Mouse (Mus musculus): ENCODE measurements around the gene Ces3a. TPM values are rescaled to one million over a fixed set of nuclear protein-coding genes. Genes with fewer than 3 reads are reported as not detected.
"Not testable (repeated sequence)": the region's sequence is repeated elsewhere in the genome, so short reads cannot be mapped to it uniquely, and the experiment has no call there.

Gene Ces3a
- polyA plus RNA-seq, 1 experiment from 2014 or later = not detected

DNA sequence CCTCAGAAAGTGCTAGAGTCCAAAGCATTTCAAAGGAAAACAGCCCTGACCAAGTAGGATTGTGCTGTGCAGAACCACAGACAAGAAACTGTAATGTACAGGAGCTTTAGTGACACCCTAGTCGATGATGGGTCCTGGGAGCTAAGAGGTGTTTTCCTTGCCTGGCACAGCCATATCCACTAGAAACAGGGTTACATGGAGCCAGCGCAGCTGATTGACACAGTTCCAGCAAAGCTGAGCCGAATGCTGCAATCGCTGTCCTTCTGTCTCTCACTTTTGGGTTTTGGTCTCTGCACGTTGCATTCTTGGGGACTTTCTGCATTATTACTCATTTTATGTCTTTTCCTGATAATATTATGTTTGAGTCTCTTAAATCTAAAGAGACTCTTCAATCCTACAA, 30.2 kb downstream of the Ces3a start:
- no peaks in the 10 kb centered on the region for H3K27me3 ChIP-seq (ENCODE audit: control insufficient read depth, insufficient read depth, low read length)
- no peaks in the 10 kb centered on the region for H3K4me1 ChIP-seq (ENCODE audit: control insufficient read depth, insufficient read depth, low read length)
- WGBS = 91% methylated on average over 5 of the region's 5 CpGs
- no peak overlapping the region for H3K4me3 ChIP-seq (replicated peaks; ENCODE audit: low read depth, low read length)
- DNase-seq = no peak
- H3K9me3 ChIP-seq (ENCODE audit: control insufficient read depth, low read length) = no peaks in the 10 kb centered on the region
- H3K4me2 ChIP-seq (ENCODE audit: low read length) = no peak overlapping the region
- no peak for ATAC-seq (ENCODE audit: low FRiP score, low TSS enrichment)
- no peaks in the 10 kb centered on the region for H3K36me3 ChIP-seq (ENCODE audit: control insufficient read depth, insufficient read depth, low read length)
- no peak overlapping the region for H3K9ac ChIP-seq (replicated peaks; ENCODE audit: low read length)
- no peak overlapping the region for H3K27ac ChIP-seq (replicated peaks; ENCODE audit: low read depth, low read length)

DNA sequence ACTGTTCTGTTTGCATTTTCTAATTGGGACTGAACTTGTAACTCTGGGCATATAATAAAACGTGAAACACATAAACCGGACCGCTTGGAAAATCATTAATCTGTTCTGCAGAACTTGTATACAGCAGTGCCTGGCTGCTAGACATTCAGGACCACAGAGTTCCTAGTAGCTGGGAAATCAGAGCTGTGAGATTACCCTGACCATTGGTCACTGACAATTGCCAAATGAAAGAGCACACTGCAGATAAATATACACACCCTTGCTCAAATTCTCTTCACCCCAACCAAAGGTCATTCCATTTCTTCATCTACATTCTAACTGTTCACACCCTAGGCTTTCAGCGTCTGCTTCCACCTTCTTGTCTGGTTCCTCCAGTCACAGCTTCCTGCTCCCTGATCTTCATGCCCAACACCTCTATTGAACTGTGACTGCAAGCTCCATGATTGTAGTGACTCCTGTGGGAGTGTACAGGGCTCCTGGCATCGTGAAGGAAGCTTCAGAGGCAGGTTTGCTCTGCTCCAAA, 32.5 kb downstream of the Ces3a start:
- no peaks in the 10 kb centered on the region for H3K27me3 ChIP-seq (ENCODE audit: control insufficient read depth, insufficient read depth, low read length)
- no peak overlapping the region for H3K4me2 ChIP-seq (ENCODE audit: low read length)
- ATAC-seq (ENCODE audit: low FRiP score, low TSS enrichment) (no peak), DNase-seq (no peak)
- H3K9ac ChIP-seq (replicated peaks; ENCODE audit: low read length) = no peak overlapping the region
- WGBS = 73% methylated on average over 5 of the region's 5 CpGs
- no peaks in the 10 kb centered on the region for H3K36me3 ChIP-seq (ENCODE audit: control insufficient read depth, insufficient read depth, low read length)
- no peaks in the 10 kb centered on the region for H3K9me3 ChIP-seq (ENCODE audit: control insufficient read depth, low read length)
- H3K4me3 ChIP-seq (replicated peaks; ENCODE audit: low read depth, low read length) = no peak overlapping the region
- H3K4me1 ChIP-seq (ENCODE audit: control insufficient read depth, insufficient read depth, low read length) = no peaks in the 10 kb centered on the region
- no peak overlapping the region for H3K27ac ChIP-seq (replicated peaks; ENCODE audit: low read depth, low read length)

DNA sequence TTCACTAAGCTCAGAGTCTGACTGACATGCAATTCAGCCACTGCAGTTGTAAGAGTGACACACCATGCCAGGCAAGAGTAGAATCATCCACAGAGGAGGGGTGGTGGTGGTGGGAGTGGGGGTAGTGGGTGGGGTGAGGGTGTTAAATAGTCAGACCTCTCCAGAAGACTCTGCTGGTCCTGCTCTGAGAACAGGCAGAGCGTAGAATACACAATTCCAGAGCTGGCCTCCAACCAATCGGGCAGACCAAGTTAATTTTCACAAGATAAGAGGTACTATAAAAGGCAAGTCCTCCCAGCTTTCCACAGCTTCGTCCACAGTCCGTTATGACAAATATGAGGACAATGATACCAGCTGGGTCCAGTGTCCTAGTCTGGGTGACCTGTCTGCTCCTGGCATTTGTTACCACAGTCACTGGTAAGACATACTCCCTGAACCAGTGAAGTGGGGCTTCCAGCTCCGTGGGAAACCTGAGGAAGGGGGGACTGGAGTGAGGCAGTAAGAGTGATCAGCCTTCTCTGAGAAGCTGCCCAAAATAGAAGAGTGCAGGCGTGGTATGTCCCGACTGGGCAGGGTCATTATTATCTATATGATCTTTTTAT, 35.1 kb downstream of the Ces3a start, which contains the start of gene Ces3b:
Gene Ces3b (plus strand): TSS at position 305 of the 602 bp plus-strand sequence.
- H3K9ac ChIP-seq (replicated peaks; ENCODE audit: low read length) = no peak within 1 kb of the TSS
- 77% methylated on average over 7 of the region's 7 CpGs for WGBS
- H3K27ac ChIP-seq (replicated peaks; ENCODE audit: low read depth, low read length) = no peak within 1 kb of the TSS
- no peak for DNase-seq
- no peak within 1 kb of the TSS for H3K4me2 ChIP-seq (ENCODE audit: low read length)
- no peaks in the 10 kb centered on the region for H3K36me3 ChIP-seq (ENCODE audit: control insufficient read depth, insufficient read depth, low read length)
- H3K9me3 ChIP-seq (ENCODE audit: control insufficient read depth, low read length) = no peaks in the 10 kb centered on the region
- H3K27me3 ChIP-seq (ENCODE audit: control insufficient read depth, insufficient read depth, low read length) = no peaks in the 10 kb centered on the region
- H3K4me3 ChIP-seq (replicated peaks; ENCODE audit: low read depth, low read length) = no peak within 1 kb of the TSS
- ATAC-seq (ENCODE audit: low FRiP score, low TSS enrichment) = no peak
- no peaks in the 10 kb centered on the region for H3K4me1 ChIP-seq (ENCODE audit: control insufficient read depth, insufficient read depth, low read length)

DNA sequence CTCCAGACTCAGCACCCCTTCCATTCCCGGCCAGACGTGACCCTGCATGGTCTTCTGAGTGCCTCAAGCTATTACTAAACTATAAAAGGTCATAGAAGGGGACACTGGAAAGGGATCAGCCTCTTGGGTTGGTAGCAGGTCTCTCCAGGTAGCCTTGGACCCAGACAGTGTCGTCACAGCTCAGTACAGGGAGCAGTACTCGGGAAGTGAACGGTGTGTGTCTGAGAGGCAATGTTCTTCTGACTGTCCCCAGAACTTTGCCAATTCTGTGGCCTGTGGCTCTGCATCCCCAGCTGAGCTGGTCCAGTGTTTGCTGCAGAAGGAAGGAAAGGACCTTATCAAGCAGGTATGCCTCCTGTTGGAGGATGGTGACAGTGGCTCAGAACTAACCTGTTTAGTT, 39.8 kb downstream of the Ces3a start:
- ATAC-seq (ENCODE audit: low FRiP score, low TSS enrichment); DNase-seq; H3K27me3 ChIP-seq (ENCODE audit: control insufficient read depth, insufficient read depth, low read length); H3K36me3 ChIP-seq (ENCODE audit: control insufficient read depth, insufficient read depth, low read length); H3K9ac ChIP-seq (replicated peaks; ENCODE audit: low read length); H3K4me1 ChIP-seq (ENCODE audit: control insufficient read depth, insufficient read depth, low read length); H3K4me3 ChIP-seq (replicated peaks; ENCODE audit: low read depth, low read length); H3K9me3 ChIP-seq (ENCODE audit: control insufficient read depth, low read length); H3K27ac ChIP-seq (replicated peaks; ENCODE audit: low read depth, low read length); H3K4me2 ChIP-seq (ENCODE audit: low read length): not testable (repeated sequence)
- 83% methylated on average over 5 of the region's 5 CpGs for WGBS

DNA sequence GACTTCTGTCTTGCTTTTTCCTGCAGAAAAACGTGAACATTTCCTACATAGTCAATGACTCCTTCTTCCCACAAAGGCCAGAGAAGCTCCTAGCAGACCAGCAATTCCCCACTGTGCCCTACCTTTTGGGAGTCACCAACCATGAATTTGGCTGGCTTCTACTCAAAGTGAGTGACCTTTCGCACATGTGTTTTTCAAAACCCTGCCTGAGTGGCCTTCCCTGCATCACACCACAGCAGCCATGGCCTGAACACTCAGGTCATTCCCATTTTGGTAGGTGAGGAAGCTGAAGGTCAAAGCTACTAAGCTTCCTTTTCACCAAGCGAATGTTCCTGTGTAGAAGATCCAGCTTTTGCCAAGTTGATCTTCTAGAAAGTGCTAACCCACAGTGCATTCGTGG, 40.2 kb downstream of the Ces3a start:
- no peak for ATAC-seq (ENCODE audit: low FRiP score, low TSS enrichment)

DNA sequence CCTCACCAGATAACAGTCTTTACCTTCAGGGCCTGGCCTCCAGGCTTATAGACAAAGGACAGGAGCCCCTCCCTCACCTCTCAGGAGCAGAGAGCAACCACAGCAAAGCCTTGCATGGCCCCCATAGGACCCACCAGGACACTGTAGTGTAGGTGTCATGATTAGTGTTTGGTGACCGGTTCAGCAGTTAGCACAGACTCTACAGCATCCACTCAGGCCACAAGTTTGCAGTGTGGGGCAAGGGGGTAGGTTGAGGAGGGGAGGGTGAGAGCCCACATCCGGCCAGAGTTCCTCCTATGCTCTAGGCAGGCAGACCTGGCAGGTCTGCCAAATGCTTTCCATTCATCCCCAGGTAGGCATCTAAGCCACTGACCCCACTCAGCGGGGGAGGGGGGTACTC, 45.6 kb downstream of the Ces3a start:
- Histone ChIP-seq H3K9me3 (ENCODE audit: control insufficient read depth, low read length) (no peaks in the 10 kb centered on the region), H3K4me3 (replicated peaks; ENCODE audit: low read depth, low read length) (no peak overlapping the region), H3K4me2 (ENCODE audit: low read length) (no peak overlapping the region), H3K27ac (replicated peaks; ENCODE audit: low read depth, low read length) (no peak overlapping the region), H3K36me3 (ENCODE audit: control insufficient read depth, insufficient read depth, low read length) (no peaks in the 10 kb centered on the region), H3K9ac (replicated peaks; ENCODE audit: low read length) (no peak overlapping the region), H3K4me1 (ENCODE audit: control insufficient read depth, insufficient read depth, low read length) (no peaks in the 10 kb centered on the region), H3K27me3 (ENCODE audit: control insufficient read depth, insufficient read depth, low read length) (no peaks in the 10 kb centered on the region)
- no peak for ATAC-seq (ENCODE audit: low FRiP score, low TSS enrichment)
- DNase-seq = no peak
- 82% methylated on average over 3 of the region's 3 CpGs for WGBS

More for the DNA sequence above, 40.2 kb downstream of the Ces3a start:
- Histone ChIP-seq H3K9ac (replicated peaks; ENCODE audit: low read length) (no peak overlapping the region), H3K4me2 (ENCODE audit: low read length) (no peak overlapping the region), H3K27ac (replicated peaks; ENCODE audit: low read depth, low read length) (no peak overlapping the region), H3K4me1 (ENCODE audit: control insufficient read depth, insufficient read depth, low read length) (no peaks in the 10 kb centered on the region), H3K9me3 (ENCODE audit: control insufficient read depth, low read length) (no peaks in the 10 kb centered on the region), H3K27me3 (ENCODE audit: control insufficient read depth, insufficient read depth, low read length) (no peaks in the 10 kb centered on the region), H3K4me3 (replicated peaks; ENCODE audit: low read depth, low read length) (no peak overlapping the region), H3K36me3 (ENCODE audit: control insufficient read depth, insufficient read depth, low read length) (no peaks in the 10 kb centered on the region)
- DNase-seq = no peak
- 72% methylated on average over 4 of the region's 4 CpGs for WGBS

DNA sequence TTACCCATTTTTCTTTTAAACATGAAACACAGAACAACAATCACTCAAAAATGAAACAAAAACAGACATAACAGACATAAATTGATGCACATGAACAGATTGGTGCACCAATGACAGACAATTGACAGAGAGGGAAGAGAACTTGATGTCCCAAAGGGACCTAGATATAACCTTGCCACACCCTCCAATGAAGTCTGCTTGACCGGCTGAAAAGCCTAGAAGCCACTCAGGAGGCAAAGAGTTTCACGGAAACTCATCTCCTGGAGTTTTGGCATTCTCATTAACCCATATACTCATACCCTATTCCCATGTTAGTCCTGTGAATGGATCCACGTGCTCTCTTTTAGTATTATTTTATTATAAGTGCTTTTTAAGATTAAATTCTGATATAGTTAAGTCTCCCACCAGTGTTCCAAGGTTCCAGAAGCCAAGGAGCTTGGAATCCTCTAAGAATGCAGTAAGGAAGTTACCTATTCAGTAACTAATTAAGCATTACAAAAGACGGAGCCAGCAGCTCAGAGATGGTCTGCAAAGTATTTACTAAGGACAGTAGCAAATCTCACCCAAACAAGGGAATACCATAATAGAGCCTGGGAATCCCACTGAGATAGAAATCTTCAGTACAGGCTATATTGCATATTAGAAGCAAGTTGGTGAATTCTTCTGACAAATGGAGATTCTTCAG, 53.8 kb downstream of the Ces3a start:
- H3K4me1 ChIP-seq (ENCODE audit: control insufficient read depth, insufficient read depth, low read length); ATAC-seq (ENCODE audit: low FRiP score, low TSS enrichment); H3K4me2 ChIP-seq (ENCODE audit: low read length); H3K4me3 ChIP-seq (replicated peaks; ENCODE audit: low read depth, low read length); H3K9me3 ChIP-seq (ENCODE audit: control insufficient read depth, low read length); H3K27ac ChIP-seq (replicated peaks; ENCODE audit: low read depth, low read length); H3K27me3 ChIP-seq (ENCODE audit: control insufficient read depth, insufficient read depth, low read length); H3K9ac ChIP-seq (replicated peaks; ENCODE audit: low read length); DNase-seq; H3K36me3 ChIP-seq (ENCODE audit: control insufficient read depth, insufficient read depth, low read length): not testable (repeated sequence)
- 76% methylated on average over 4 of the region's 4 CpGs for WGBS

DNA sequence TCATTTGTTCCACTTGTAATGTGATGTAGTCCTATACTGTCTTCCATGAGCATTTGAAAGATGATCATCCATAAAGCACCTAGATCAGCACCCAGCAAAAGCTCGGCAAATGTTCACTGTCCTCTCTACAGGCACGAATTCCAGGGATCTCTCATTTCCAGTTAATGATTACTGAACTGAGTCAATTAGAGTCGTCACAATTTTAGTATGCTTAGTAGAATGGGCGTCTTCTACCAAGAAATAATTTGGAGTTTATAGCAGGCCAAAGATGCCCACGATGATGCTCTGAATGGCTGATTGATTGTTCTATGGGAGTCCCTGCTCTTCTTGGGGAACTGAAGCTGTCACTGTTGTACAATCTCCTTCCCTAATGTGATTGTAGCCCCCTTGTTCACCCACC, 55.3 kb downstream of the Ces3a start:
- 92% methylated on average over 5 of the region's 5 CpGs for WGBS
- H3K9me3 ChIP-seq (ENCODE audit: control insufficient read depth, low read length); H3K9ac ChIP-seq (replicated peaks; ENCODE audit: low read length); H3K27ac ChIP-seq (replicated peaks; ENCODE audit: low read depth, low read length); ATAC-seq (ENCODE audit: low FRiP score, low TSS enrichment); H3K27me3 ChIP-seq (ENCODE audit: control insufficient read depth, insufficient read depth, low read length); H3K4me2 ChIP-seq (ENCODE audit: low read length); H3K4me1 ChIP-seq (ENCODE audit: control insufficient read depth, insufficient read depth, low read length); H3K4me3 ChIP-seq (replicated peaks; ENCODE audit: low read depth, low read length); H3K36me3 ChIP-seq (ENCODE audit: control insufficient read depth, insufficient read depth, low read length); DNase-seq: not testable (repeated sequence)

DNA sequence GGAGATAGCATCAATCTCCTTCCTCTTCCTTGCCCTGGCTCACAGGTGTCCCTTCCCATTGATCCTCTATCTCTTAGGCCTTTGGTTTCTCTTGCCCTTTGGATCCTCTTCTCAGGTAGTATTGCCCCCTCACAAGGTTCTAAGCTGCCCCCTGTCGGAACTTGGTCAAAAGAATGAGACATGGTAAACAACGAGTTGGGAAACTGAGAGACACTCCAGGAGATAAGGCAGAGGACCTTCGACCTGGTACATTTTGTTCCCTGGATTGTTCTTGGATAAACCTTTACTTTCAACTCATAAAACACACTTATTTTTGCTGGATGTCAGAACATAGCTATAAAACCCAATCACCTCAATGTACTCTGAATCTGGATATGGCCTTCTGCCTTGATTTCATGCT, 55.8 kb downstream of the Ces3a start:
- Histone ChIP-seq H3K27me3 (ENCODE audit: control insufficient read depth, insufficient read depth, low read length) (no peaks in the 10 kb centered on the region), H3K4me1 (ENCODE audit: control insufficient read depth, insufficient read depth, low read length) (no peaks in the 10 kb centered on the region), H3K9me3 (ENCODE audit: control insufficient read depth, low read length) (no peaks in the 10 kb centered on the region), H3K36me3 (ENCODE audit: control insufficient read depth, insufficient read depth, low read length) (no peaks in the 10 kb centered on the region), H3K9ac (replicated peaks; ENCODE audit: low read length) (no peak overlapping the region), H3K27ac (replicated peaks; ENCODE audit: low read depth, low read length) (no peak overlapping the region), H3K4me2 (ENCODE audit: low read length) (no peak overlapping the region), H3K4me3 (replicated peaks; ENCODE audit: low read depth, low read length) (no peak overlapping the region)
- 83% methylated on average over 3 of the region's 3 CpGs for WGBS
- no peak for DNase-seq
- ATAC-seq (ENCODE audit: low FRiP score, low TSS enrichment) = no peak

Data from midbrain, embryonic 14.5 days (tissue).